Mouse (Mus musculus): ENCODE data around the gene Lonrf2. TPM values are rescaled to one million over a fixed set of nuclear protein-coding genes. Genes with fewer than 3 reads are reported as not detected.

Gene Lonrf2
- total and polyA plus RNA-seq, 3 experiments: not detected

GRCm38 (mm10) chr1:38835568-38836476 is 689 bp downstream of the Lonrf2 start:
- DNase-seq (ENCODE audit: extremely low read depth): no peak
- Histone ChIP-seq H3K4me3 (replicated peaks in 1 of 3; ENCODE audit: low read depth in 2 of 3, low read length in 2 of 3, poor library complexity in 1 of 3) (no peak overlapping the region), H3K36me3 (replicated peaks in 1 of 2; ENCODE audit: control insufficient read depth in 1 of 2, insufficient read depth in 1 of 2, low read length in 1 of 2) (no peaks in the 10 kb centered on the region), H3K4me1 (ENCODE audit: control insufficient read depth in 1 of 2, insufficient read depth in 2 of 2) (no peaks in the 10 kb centered on the region; a peak in 1 of 4 replicates), H3K79me2 (replicated peaks; ENCODE audit: control insufficient read depth, extremely low read depth, insufficient read depth, poor library complexity, severe bottlenecking) (no peaks in the 10 kb centered on the region), H3K27me3 (replicated peaks) (no peaks in the 10 kb centered on the region), H3K27ac (ENCODE audit: insufficient read depth, low read depth) (no peak overlapping the region), H3K9me3 (replicated peaks; ENCODE audit: low read length) (peaks cover 4% of the 10 kb centered on the region), H3K9ac (ENCODE audit: insufficient read depth, low read depth) (no peak overlapping the region), H3K4me2 (ENCODE audit: insufficient read depth, low read depth, poor library complexity, severe bottlenecking) (no peak overlapping the region)
- in situ Hi-C loops (cut with MboI; ENCODE audit: low pct_ligation_motif_present, low pct_unique_long_range_greater_than_20kb, low sequenced_read_pairs) (no loop called here), dilution Hi-C loops (cut with MboI; ENCODE audit: extremely low pct_ligation_motif_present, extremely low pct_unique_long_range_greater_than_20kb, low sequenced_read_pairs) (no loop called here)
- TF ChIP-seq BHLHE40 (IDR thresholded peaks at IDR 0.05; ENCODE audit: low read depth, low read length) (no peak), SMC3 (IDR thresholded peaks at IDR 0.05; ENCODE audit: low read depth, low read length) (no peak), MAX (IDR thresholded peaks at IDR 0.05; ENCODE audit: low read length) (no peak), IRF4 (IDR thresholded peaks at IDR 0.05; ENCODE audit: low read depth, low read length) (no peak), GABPA (IDR thresholded peaks at IDR 0.05; ENCODE audit: insufficient replicate concordance, low read depth, low read length) (no peak), UBTF (IDR thresholded peaks at IDR 0.05; ENCODE audit: low read depth, low read length) (no peak), MAZ (IDR thresholded peaks at IDR 0.05; ENCODE audit: low read depth, low read length) (no peak), ZC3H11A (IDR thresholded peaks at IDR 0.05; ENCODE audit: low read depth, low read length) (no peak), USF2 (conservative IDR thresholded peaks at IDR 0.05; ENCODE audit: low read depth, low read length) (no peak), PAX5 (IDR thresholded peaks at IDR 0.05; ENCODE audit: low read length) (no peak), E2F4 (IDR thresholded peaks at IDR 0.05; ENCODE audit: insufficient replicate concordance, low read depth, low read length) (no peak), MYC (IDR thresholded peaks at IDR 0.05; ENCODE audit: low read depth, low read length) (no peak), CHD2 (IDR thresholded peaks at IDR 0.05; ENCODE audit: low read length) (no peak), POLR2AphosphoS2 (IDR thresholded peaks at IDR 0.05; ENCODE audit: low read depth, low read length) (no peak), HCFC1 (IDR thresholded peaks at IDR 0.05; ENCODE audit: low read depth, low read length) (no peak), ELF1 (IDR thresholded peaks at IDR 0.05; ENCODE audit: low read depth, low read length) (no peak)

- H3K27ac ChIP-seq (ENCODE audit: insufficient read depth, low read depth): no peak overlapping the region
- dilution Hi-C loops (cut with MboI; ENCODE audit: extremely low pct_ligation_motif_present, extremely low pct_unique_long_range_greater_than_20kb, low sequenced_read_pairs): no loop called here
- H3K79me2 ChIP-seq (replicated peaks; ENCODE audit: control insufficient read depth, extremely low read depth, insufficient read depth, poor library complexity, severe bottlenecking): no peaks in the 10 kb centered on the region
- in situ Hi-C loops (cut with MboI; ENCODE audit: low pct_ligation_motif_present, low pct_unique_long_range_greater_than_20kb, low sequenced_read_pairs): no loop called here
- H3K9me3 ChIP-seq (replicated peaks; ENCODE audit: low read length): peaks cover 4% of the 10 kb centered on the region
- no peaks in the 10 kb centered on the region for H3K4me1 ChIP-seq (ENCODE audit: control insufficient read depth in 1 of 2, insufficient read depth in 2 of 2)
- no peaks in the 10 kb centered on the region for H3K27me3 ChIP-seq (replicated peaks)
- DNase-seq (ENCODE audit: extremely low read depth): no peak
- no peak overlapping the region for H3K4me3 ChIP-seq (replicated peaks in 1 of 3; ENCODE audit: low read depth in 2 of 3, low read length in 2 of 3, poor library complexity in 1 of 3)
- H3K9ac ChIP-seq (ENCODE audit: insufficient read depth, low read depth): no peak overlapping the region
- no peaks in the 10 kb centered on the region for H3K36me3 ChIP-seq (replicated peaks in 1 of 2; ENCODE audit: control insufficient read depth in 1 of 2, insufficient read depth in 1 of 2, low read length in 1 of 2)
- TF ChIP-seq JUND (conservative IDR thresholded peaks at IDR 0.05; ENCODE audit: low read depth, low read length) (no peak), MAZ (IDR thresholded peaks at IDR 0.05; ENCODE audit: low read depth, low read length) (no peak), TBP (conservative IDR thresholded peaks at IDR 0.05; ENCODE audit: low read depth, low read length) (no peak), EP300 (IDR thresholded peaks at IDR 0.05; ENCODE audit: low read length) (no peak), RAD21 (IDR thresholded peaks at IDR 0.05; ENCODE audit: low read depth, low read length) (peak; percentile 47), ZNF384 (IDR thresholded peaks at IDR 0.05; ENCODE audit: low read depth, low read length) (no peak), MAFK (IDR thresholded peaks at IDR 0.05; ENCODE audit: insufficient replicate concordance, low read length) (no peak), SMC3 (IDR thresholded peaks at IDR 0.05; ENCODE audit: low read depth, low read length) (peak; percentile 29), BHLHE40 (IDR thresholded peaks at IDR 0.05; ENCODE audit: low read depth, low read length) (no peak), ZKSCAN1 (IDR thresholded peaks at IDR 0.05; ENCODE audit: borderline replicate concordance, low read depth, low read length) (no peak), NELFE (IDR thresholded peaks at IDR 0.05; ENCODE audit: low read depth, low read length) (no peak), CTCF (conservative IDR thresholded peaks at IDR 0.05 in 1 of 2, IDR thresholded peaks at IDR 0.05 in 1 of 2; ENCODE audit: low read depth in 2 of 2, low read length in 2 of 2) (peak in 1 of 2 experiments; percentile 54; a peak in 2 of 4 replicates), POLR2AphosphoS2 (IDR thresholded peaks at IDR 0.05; ENCODE audit: low read depth, low read length) (no peak), CHD1 (IDR thresholded peaks at IDR 0.05; ENCODE audit: low read depth, low read length) (no peak), JUN (IDR thresholded peaks at IDR 0.05; ENCODE audit: insufficient read depth, low read depth, low read length) (no peak)
- no peak overlapping the region for H3K4me2 ChIP-seq (ENCODE audit: insufficient read depth, low read depth, poor library complexity, severe bottlenecking)
Observed at GRCm38 (mm10) chr1:38834899-38835298, 1.6 kb downstream of the Lonrf2 start.
